Mouse (Mus musculus): ENCODE results near the gene Olfm4. TPM values are rescaled to one million over a fixed set of nuclear protein-coding genes. Genes with fewer than 3 reads are reported as not detected.

Gene Olfm4
- polyA plus RNA-seq (2015; fragmentation: Nextera tagmentation; extraction: Ambion mirVana), result 5.5 and 6.4 TPM in 2 replicates

DNA sequence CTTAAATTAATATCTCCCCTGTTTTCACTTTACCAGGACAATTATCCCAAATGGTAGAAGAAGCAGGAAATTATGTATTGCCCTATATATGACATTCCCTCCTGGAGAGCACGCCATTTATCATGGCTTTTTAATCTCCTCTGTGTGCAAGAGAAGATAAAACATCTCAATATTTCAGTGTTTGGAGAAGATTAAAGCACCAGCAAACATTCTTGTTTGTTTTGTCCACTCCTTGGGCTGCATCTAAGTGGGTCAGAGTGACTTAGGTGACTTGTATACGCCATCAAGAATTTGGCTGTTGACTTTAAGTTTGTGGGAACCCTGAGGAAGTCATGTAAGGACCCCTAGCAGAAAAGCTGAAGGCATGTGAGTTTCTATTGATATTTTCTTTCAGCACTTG is at the start of gene Olfm4:
Gene Olfm4 (plus strand): TSS at position 301 of the 400 bp plus-strand sequence.
- H3K27ac ChIP-seq, result no peak within 1 kb of the TSS
- H3K9me3 ChIP-seq, result no peaks in the 10 kb centered on the region
- 67% methylated on average over 2 of the region's 2 CpGs for WGBS
- no peak within 1 kb of the TSS for H3K4me3 ChIP-seq (replicated peaks)
- H3K4me1 ChIP-seq (replicated peaks), result no peaks in the 10 kb centered on the region
- no peak within 1 kb of the TSS for H3K9ac ChIP-seq
- no peak for ATAC-seq
- H3K36me3 ChIP-seq, result no peaks in the 10 kb centered on the region
- no peaks in the 10 kb centered on the region for H3K27me3 ChIP-seq (replicated peaks)
- H3K4me2 ChIP-seq (replicated peaks), result no peak within 1 kb of the TSS

DNA sequence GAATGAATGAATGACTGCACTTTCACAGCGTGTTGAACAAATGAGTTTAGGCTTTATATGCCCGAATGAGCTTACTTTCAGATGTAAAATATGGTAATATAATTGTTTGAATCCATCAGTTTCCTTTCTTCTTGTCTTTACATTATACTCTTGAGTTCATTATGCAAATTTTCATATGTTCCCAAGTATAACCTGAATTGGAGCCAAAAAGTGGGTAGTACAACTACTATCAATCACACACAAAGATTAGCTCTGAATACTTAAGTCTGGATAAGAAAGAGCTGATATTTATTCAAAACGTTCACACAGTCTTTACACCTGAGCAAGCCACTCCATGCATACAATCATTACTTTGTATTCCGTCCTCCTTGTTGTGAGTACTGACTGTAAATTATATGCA is 49.5 kb upstream of the Olfm4 start:
- no peak overlapping the region for H3K4me2 ChIP-seq (replicated peaks)
- no peaks in the 10 kb centered on the region for H3K4me1 ChIP-seq (replicated peaks)
- no peak for ATAC-seq
- H3K9me3 ChIP-seq, result no peaks in the 10 kb centered on the region
- H3K27ac ChIP-seq, result no peak overlapping the region
- 72% methylated on average over 4 of the region's 4 CpGs for WGBS
- H3K4me3 ChIP-seq (replicated peaks), result no peak overlapping the region
- no peaks in the 10 kb centered on the region for H3K36me3 ChIP-seq
- no peaks in the 10 kb centered on the region for H3K27me3 ChIP-seq (replicated peaks)
- no peak overlapping the region for H3K9ac ChIP-seq

DNA sequence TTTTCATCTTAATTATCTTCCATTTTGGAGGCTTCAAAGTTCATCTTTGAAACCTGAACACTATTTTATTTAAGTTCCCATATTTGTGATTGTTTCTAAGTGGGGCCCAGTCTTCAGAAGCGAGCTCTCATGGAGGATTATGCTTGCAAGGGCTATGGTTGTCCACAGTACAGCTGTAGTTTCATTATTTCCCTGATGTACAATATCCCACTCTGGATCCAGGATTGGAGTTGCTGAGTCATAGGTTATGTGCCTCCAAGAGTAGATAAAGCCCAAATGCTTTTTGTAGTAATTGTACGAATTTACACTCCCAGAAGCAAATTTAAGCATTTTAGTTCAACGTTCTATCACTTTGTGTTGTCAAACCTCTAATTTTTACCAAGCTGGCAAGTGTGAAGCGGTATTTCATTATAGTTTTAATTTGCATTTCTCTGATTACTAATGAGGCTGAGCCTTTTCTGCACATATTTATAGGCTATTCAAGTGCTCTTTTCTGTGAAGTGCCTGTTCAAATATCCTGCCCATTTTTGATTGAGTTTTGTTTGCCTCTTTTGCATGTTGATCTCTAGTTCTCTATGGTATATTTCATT is 46.9 kb upstream of the Olfm4 start:
- H3K4me2 ChIP-seq (replicated peaks), result no peak overlapping the region
- H3K36me3 ChIP-seq, result no peaks in the 10 kb centered on the region
- no peak overlapping the region for H3K27ac ChIP-seq
- no peaks in the 10 kb centered on the region for H3K9me3 ChIP-seq
- H3K4me3 ChIP-seq (replicated peaks), result no peak overlapping the region
- H3K27me3 ChIP-seq (replicated peaks), result no peaks in the 10 kb centered on the region
- 85% methylated on average over 4 of the region's 4 CpGs for WGBS
- no peak overlapping the region for H3K9ac ChIP-seq
- no peaks in the 10 kb centered on the region for H3K4me1 ChIP-seq (replicated peaks)
- ATAC-seq, result no peak

DNA sequence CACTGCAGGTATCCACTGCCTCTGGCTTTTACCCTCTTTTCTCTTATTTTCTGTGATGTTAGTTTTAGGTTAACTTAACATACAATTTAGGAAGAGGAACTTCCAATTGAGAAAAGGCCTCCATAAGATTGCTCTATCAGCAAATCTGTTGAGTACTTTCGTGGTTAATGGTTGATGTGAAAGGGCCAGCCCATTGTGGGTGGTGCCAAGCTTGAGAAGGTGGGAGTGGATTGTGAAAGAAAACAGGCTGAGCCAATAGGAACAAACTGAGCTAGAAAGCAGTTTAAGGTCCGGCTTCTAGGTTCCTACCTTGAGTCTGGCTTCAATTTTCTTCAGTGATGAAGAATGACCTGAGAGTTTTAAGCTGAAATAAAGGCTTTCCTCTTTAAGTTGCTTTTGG is 38.0 kb upstream of the Olfm4 start:
- Histone ChIP-seq H3K9ac (no peak overlapping the region), H3K4me2 (replicated peaks) (no peak overlapping the region), H3K4me1 (replicated peaks) (no peaks in the 10 kb centered on the region), H3K36me3 (no peaks in the 10 kb centered on the region), H3K9me3 (no peaks in the 10 kb centered on the region), H3K4me3 (replicated peaks) (no peak overlapping the region), H3K27me3 (replicated peaks) (no peaks in the 10 kb centered on the region), H3K27ac (no peak overlapping the region)
- ATAC-seq, result no peak
- 77% methylated on average over 2 of the region's 2 CpGs for WGBS

DNA sequence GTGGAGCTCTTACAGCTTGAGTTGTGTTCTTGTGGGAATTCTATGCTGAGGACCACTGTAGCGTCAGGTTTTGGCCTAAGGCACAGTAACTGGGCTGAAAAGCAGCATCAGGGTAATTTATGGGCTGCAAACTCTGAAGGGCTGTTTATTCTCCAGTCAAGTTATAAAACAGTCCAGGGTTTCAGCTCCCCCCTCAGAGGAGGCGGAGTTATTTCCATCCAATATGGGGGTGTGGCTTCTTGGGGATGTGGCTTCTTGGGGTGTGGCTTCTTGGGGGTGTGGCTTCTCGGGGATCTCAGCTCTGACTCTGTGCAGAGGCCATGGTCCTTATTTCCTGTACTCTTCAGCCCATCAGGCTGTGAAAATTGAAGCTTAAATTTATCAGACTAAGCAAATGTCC is 28.2 kb upstream of the Olfm4 start:
- H3K9me3 ChIP-seq, result no peaks in the 10 kb centered on the region
- H3K36me3 ChIP-seq, result no peaks in the 10 kb centered on the region
- H3K27me3 ChIP-seq (replicated peaks), result no peaks in the 10 kb centered on the region
- no peak overlapping the region for H3K27ac ChIP-seq
- no peak overlapping the region for H3K4me3 ChIP-seq (replicated peaks)
- no peak for ATAC-seq
- WGBS, result 56% methylated on average over 3 of the region's 3 CpGs
- H3K9ac ChIP-seq, result no peak overlapping the region
- H3K4me1 ChIP-seq (replicated peaks), result no peaks in the 10 kb centered on the region
- no peak overlapping the region for H3K4me2 ChIP-seq (replicated peaks)

DNA sequence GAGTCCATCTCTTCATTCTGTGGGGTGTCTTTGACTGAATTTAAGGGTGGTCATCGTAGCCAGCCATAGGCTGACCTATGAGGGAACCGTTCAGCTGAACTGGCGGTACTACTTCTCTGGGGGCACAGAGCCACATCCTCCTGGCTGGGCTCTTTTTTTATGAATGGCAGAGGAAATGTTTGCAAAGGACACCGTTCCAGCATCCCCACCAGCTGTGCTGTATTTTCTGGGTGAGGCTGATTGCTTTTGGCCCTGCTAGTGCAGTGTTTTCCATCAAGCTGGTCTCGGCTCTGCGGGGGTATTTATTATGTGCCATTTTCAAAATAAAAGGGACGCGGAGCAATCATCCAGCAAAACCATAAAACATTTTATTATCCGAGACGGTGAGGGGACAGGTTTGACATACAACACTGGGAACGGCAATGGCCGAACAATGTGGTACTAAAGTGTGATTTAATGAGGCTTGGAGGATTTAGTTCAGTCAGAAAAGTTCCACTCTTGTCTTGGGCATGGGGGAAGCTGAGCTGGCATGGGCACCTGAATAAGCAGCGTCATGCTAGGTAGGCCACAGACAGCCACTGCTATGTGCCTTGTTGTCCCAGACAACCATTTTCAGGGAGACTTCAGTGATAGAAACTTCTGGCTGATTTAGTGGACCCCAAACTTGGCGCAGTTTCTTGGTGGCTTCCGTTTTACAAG is 25.9 kb upstream of the Olfm4 start:
- Histone ChIP-seq H3K4me2 (replicated peaks) (no peak overlapping the region), H3K27ac (no peak overlapping the region), H3K4me3 (replicated peaks) (no peak overlapping the region), H3K9ac (no peak overlapping the region), H3K9me3 (no peaks in the 10 kb centered on the region), H3K27me3 (replicated peaks) (no peaks in the 10 kb centered on the region), H3K36me3 (no peaks in the 10 kb centered on the region), H3K4me1 (replicated peaks) (no peaks in the 10 kb centered on the region)
- WGBS, result 70% methylated on average over 15 of the region's 15 CpGs
- ATAC-seq, result no peak

DNA sequence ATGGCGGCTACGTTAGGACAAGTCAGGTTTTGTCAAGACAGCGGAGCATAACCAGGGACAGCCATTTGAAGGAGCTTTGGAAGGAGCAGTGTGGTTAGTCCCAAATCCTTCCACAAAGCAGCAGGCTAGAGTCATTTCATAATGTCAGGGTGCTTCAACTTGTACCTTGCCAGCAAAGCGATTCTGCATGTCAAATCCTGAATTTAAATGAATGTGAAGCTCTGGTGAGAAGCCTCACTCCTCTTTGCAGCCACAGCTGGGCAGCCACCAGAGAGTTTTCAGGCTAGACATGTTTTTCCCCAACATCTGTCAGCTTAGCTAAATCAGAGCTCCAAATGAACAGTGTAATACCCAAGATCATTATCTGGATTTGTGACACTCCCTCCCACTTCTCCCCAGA is 22.7 kb upstream of the Olfm4 start:
- Histone ChIP-seq H3K27ac (no peak overlapping the region), H3K27me3 (replicated peaks) (no peaks in the 10 kb centered on the region), H3K9ac (no peak overlapping the region), H3K9me3 (no peaks in the 10 kb centered on the region), H3K4me2 (replicated peaks) (no peak overlapping the region), H3K4me1 (replicated peaks) (no peaks in the 10 kb centered on the region), H3K4me3 (replicated peaks) (no peak overlapping the region), H3K36me3 (no peaks in the 10 kb centered on the region)
- ATAC-seq, result no peak
- WGBS, result 74% methylated on average over 4 of the region's 4 CpGs

DNA sequence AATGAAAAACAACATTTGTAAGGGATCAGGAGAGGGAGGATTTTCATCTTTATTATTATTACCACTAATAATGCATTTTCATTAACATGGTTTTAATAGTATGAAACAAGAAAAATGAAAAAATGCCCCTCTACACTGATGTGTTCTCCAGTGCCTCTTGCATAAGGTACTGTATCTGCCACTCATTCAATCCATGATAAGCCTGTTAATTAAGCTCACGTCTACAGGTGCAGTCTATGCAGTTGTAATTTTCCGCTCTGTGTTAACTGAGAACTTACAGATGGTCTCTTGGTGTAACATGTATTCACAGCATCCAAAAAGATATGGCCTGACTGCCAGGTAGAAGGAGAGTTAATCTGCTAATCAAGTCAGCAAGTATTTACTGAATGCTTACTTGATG is 22.3 kb upstream of the Olfm4 start:
- ATAC-seq, result no peak
- WGBS, result 81% methylated on average over 2 of the region's 2 CpGs
- Histone ChIP-seq H3K4me3 (replicated peaks) (no peak overlapping the region), H3K4me1 (replicated peaks) (no peaks in the 10 kb centered on the region), H3K4me2 (replicated peaks) (no peak overlapping the region), H3K9me3 (no peaks in the 10 kb centered on the region), H3K27ac (no peak overlapping the region), H3K9ac (no peak overlapping the region), H3K36me3 (no peaks in the 10 kb centered on the region), H3K27me3 (replicated peaks) (no peaks in the 10 kb centered on the region)

DNA sequence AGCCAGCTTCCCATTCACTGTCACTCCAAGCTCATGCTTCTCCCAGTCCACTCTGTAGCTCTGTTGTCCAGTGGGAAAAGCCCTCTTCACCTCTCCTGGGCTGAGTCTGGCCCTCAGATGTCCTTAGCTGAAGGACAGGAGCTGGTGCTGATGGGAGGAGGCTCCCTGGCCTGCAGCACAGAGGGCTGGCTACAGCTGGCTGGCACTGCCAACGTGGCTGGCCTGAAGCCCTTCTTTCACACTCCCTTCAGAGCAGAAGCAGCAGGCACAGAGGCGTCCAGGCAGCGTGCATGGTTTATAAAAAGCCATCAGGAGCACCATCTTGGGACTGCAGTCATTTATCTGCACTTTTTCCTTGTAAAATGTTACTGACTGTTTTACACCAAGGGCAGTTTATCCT is 13.7 kb upstream of the Olfm4 start:
- Histone ChIP-seq H3K4me3 (replicated peaks) (no peak overlapping the region), H3K27me3 (replicated peaks) (no peaks in the 10 kb centered on the region), H3K36me3 (no peaks in the 10 kb centered on the region), H3K27ac (no peak overlapping the region), H3K9ac (no peak overlapping the region), H3K4me1 (replicated peaks) (no peaks in the 10 kb centered on the region), H3K9me3 (no peaks in the 10 kb centered on the region), H3K4me2 (replicated peaks) (no peak overlapping the region)
- WGBS, result 59% methylated on average over 3 of the region's 3 CpGs
- no peak for ATAC-seq

DNA sequence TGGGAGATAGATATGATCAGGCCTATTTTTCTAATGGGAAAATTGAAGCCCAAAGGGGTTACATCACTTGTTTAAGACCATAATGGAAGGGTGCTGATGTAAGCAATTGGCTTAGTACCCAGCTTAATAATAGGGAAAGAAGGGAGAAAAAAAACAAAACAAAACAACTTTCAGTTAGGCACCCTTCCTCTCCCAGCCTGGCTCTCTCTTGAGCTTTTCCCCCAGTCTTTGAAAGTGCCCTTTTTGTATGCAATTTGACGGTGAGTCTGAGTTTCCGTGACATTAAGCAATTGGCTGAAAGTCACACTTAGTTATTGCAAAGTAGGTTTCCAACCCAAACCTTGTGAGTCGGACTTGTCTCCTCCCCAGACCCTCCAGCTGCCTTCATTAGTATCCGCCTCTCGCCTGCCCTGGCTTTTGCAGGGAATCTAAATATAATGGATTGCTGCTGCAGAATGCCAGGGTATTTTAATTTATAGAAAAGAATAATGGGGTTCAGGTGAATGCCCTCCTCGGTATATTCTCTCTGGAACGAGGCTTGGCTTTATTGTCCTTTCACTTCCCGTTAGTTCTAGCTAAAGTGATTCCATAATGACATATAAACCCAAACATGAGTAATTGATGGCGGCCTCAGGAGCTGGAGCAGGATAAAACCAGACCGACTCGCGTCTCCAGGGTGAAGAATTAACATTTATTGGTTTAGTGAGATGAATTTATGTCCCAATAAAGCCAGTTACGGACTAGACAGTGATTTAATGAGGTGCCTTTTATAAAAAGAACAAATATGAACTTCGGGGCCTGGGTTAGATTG is 12.7 kb upstream of the Olfm4 start:
- no peak overlapping the region for H3K4me2 ChIP-seq (replicated peaks)
- no peaks in the 10 kb centered on the region for H3K36me3 ChIP-seq
- no peaks in the 10 kb centered on the region for H3K27me3 ChIP-seq (replicated peaks)
- H3K9ac ChIP-seq, result no peak overlapping the region
- H3K4me3 ChIP-seq (replicated peaks), result no peak overlapping the region
- ATAC-seq, result peak; percentile 84
- no peaks in the 10 kb centered on the region for H3K9me3 ChIP-seq
- H3K27ac ChIP-seq, result no peak overlapping the region
- WGBS, result 36% methylated on average over 14 of the region's 14 CpGs
- no peaks in the 10 kb centered on the region for H3K4me1 ChIP-seq (replicated peaks)

DNA sequence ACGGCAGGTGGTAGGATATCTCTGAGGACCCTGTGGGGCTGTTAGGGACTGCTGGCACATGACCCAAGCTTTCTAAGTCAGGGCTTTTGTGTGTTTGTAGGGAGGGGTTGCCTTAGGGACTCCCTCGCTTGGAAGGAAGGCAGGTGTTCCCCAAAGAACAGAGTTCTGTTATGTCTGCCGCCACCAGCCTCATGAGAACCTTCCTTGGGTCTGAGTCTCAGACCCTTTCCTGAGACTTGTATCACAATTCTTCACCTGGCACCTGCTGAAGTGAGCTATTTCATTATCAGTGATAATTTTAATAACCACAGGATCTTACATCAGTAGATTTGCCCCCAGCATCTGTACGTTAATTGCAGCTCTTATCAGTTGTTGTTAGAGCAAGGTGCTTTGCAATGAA is 2.4 kb upstream of the Olfm4 start:
- no peaks in the 10 kb centered on the region for H3K9me3 ChIP-seq
- ATAC-seq, result peak; percentile 57
- no peak overlapping the region for H3K27ac ChIP-seq
- no peaks in the 10 kb centered on the region for H3K27me3 ChIP-seq (replicated peaks)
- no peaks in the 10 kb centered on the region for H3K4me1 ChIP-seq (replicated peaks)
- H3K4me2 ChIP-seq (replicated peaks), result no peak overlapping the region
- 63% methylated on average over 4 of the region's 4 CpGs for WGBS
- no peaks in the 10 kb centered on the region for H3K36me3 ChIP-seq
- no peak overlapping the region for H3K4me3 ChIP-seq (replicated peaks)
- H3K9ac ChIP-seq, result no peak overlapping the region

DNA sequence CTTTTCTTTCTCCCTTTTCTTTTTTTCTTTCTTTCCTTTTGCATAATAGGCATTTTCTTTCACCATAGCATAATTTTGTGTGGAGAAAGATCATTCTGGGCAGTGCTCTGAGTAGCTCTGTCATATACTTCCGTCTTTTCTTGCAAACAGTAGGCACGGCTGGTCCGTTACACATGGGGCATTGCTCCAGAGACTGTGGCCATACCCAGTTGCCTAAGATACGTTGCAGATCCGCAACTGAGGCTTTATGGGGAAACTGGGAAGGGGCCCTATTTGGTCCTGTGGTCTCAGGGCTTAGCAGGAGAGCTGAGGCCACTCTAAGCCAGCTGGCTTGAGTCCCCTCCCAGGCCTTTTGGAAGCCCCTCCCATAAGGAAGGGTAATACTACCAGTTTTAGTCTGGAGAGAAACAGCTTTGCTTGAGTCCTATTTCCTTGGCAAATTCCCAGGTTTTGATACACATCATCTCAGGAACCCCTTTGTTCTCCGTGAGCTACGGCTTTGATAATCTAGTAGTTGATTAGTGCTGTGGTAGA is 1.3 kb downstream of the Olfm4 start:
- H3K4me3 ChIP-seq (replicated peaks), result no peak overlapping the region
- no peaks in the 10 kb centered on the region for H3K27me3 ChIP-seq (replicated peaks)
- H3K36me3 ChIP-seq, result no peaks in the 10 kb centered on the region

More for the DNA sequence above, 1.3 kb downstream of the Olfm4 start:
- H3K9ac ChIP-seq, result no peak overlapping the region
- no peak overlapping the region for H3K27ac ChIP-seq
- WGBS, result 71% methylated on average over 7 of the region's 7 CpGs
- no peaks in the 10 kb centered on the region for H3K9me3 ChIP-seq
- H3K4me2 ChIP-seq (replicated peaks), result no peak overlapping the region
- no peaks in the 10 kb centered on the region for H3K4me1 ChIP-seq (replicated peaks)
- no peak; the same call in 1 of the 2 replicates for ATAC-seq
